In the genomic region with DNA sequence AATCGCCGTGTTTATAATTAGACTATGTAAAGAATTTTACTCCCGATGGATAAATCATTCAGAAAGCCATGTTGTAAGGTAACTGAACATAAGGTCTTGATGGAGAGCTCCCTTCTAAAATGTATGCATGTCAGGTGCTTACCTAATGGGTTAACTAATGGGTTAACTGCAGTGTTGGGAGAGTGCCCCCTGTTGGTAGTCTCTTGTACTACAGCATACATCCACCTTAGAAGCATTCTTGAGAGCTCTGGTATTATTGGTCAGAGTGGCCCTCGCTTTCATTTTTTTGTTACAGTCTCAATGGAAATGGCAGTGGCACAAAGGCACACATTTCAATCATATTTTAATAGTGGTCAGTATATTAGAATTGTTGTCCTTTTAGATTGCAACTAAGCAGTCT, we compare ENCODE assay signal across 10 mouse cellular contexts.
DNase-seq lines count a peak whose midpoint lies in the region; ATAC-seq and TF ChIP-seq lines count a peak whose summit lies in the region.
"Had no signal": no experiment of that assay in that cellular context is flagged by ENCODE, and none has a peak within 500 bp of the region (broad histone marks: within the 10 kb centered on the region; RNA-seq: fewer than 3 reads in every experiment).

No protein-coding gene starts in this region.

- WGBS in liver, adult 2 months: 97% methylated on average over 4 of the region's 4 CpGs
- 88% methylated on average over 4 of the region's 4 CpGs for WGBS in liver, embryonic 12.5 days (ENCODE audit: insufficient replicate concordance)

- DNase-seq in cerebellum, postnatal 14 days: peak; percentile 20 to 31
- no peak for DNase-seq in cerebellum, adult 18-20 months
- peak; percentile 40 for DNase-seq in liver, adult 2 months (ENCODE audit: extremely low read depth, low read depth, low spot score)
- DNase-seq in adipocyte (ENCODE audit: low spot score): peak; percentile 41
- DNase-seq in layer of hippocampus, adult 11-12 months (ENCODE audit: low spot score): no peak
- DNase-seq in left cerebral cortex, postnatal 14 days (ENCODE audit: low spot score in 2 of 2): no peak
- DNase-seq: cerebellum, adult 8-10 months had no signal

- H3K9me3 ChIP-seq in liver, embryonic 12.5 days (replicated peaks): no peaks in the 10 kb centered on the region

- no peak overlapping the region for H3K4me3 ChIP-seq in liver, adult 2 months (ENCODE audit: insufficient read depth, low read depth, low read length)
- no peak overlapping the region for H3K4me3 ChIP-seq in liver, embryonic 12.5 days

- intact Hi-C loops in left cerebral cortex, postnatal 14 days (cut with DNase I): loop anchor here (10.0 kb wide), 1 partner anchor 285 kb away; no protein-coding TSS in a partner anchor

- no peaks in the 10 kb centered on the region for H3K36me3 ChIP-seq in liver, adult 2 months (ENCODE audit: control insufficient read depth, insufficient read depth, low read length)
- no peaks in the 10 kb centered on the region for H3K36me3 ChIP-seq in liver, embryonic 12.5 days

- TF ChIP-seq CTCF in liver, adult 2 months (IDR thresholded peaks at IDR 0.05; ENCODE audit: low read depth, low read length): peak; percentile 54

- H3K4me1 ChIP-seq in liver, adult 2 months (ENCODE audit: control insufficient read depth, insufficient read depth, low read length): no peaks in the 10 kb centered on the region
- H3K4me1 ChIP-seq in liver, embryonic 12.5 days: no peaks in the 10 kb centered on the region

- H3K27ac ChIP-seq in liver, adult 2 months (replicated peaks; ENCODE audit: insufficient read depth, low read depth, low read length): no peak overlapping the region
- no peak overlapping the region for H3K27ac ChIP-seq in liver, embryonic 12.5 days

- no peak overlapping the region for H3K4me2 ChIP-seq in liver, embryonic 12.5 days

- no peak for TF ChIP-seq POLR2A in liver, adult 2 months (IDR thresholded peaks at IDR 0.05; ENCODE audit: extremely low read depth, insufficient read depth, low read length)

- no peak overlapping the region for H3K9ac ChIP-seq in liver, adult 2 months (ENCODE audit: low read depth, low read length)
- H3K9ac ChIP-seq in liver, embryonic 12.5 days: no peak overlapping the region

- no peaks in the 10 kb centered on the region for H3K79me2 ChIP-seq in liver, adult 2 months (ENCODE audit: control insufficient read depth, insufficient read depth, low read length)

- ATAC-seq in liver, embryonic 12.5 days: no peak
- peak; percentile 73 for ATAC-seq in megakaryocyte progenitor cell, adult 5-6 weeks (replicated peaks; ENCODE audit: poor library complexity)
- ATAC-seq: midbrain, embryonic 16.5 days had no signal

- no peaks in the 10 kb centered on the region for H3K27me3 ChIP-seq in liver, adult 2 months (ENCODE audit: control insufficient read depth, insufficient read depth, low read length)
- no peaks in the 10 kb centered on the region for H3K27me3 ChIP-seq in liver, embryonic 12.5 days (replicated peaks)

Comparison
In these comparisons a context has a peak if more than half of its experiments do, and no peak if none do; other contexts are left out.
1. DNase-seq: peak in cerebellum, postnatal 14 days (2 of 2), liver, adult 2 months (single experiment) and adipocyte (single experiment); none in cerebellum, adult 18-20 months (0 of 2), layer of hippocampus, adult 11-12 months (single experiment) and left cerebral cortex, postnatal 14 days (0 of 2).